Mouse (Mus musculus): ENCODE data around the gene Zdhhc22. TPM values are rescaled to one million over a fixed set of nuclear protein-coding genes. Genes with fewer than 3 reads are reported as not detected.

The Zdhhc22 gene
- 2.3 and 3.2 TPM in 2 replicates for polyA plus RNA-seq (2014; fragmentation: Nextera tagmentation; extraction: Ambion mirVana)

- no peaks in the 10 kb centered on the region for H3K9me3 ChIP-seq (ENCODE audit: control insufficient read depth, low read length)
- H3K9ac ChIP-seq (ENCODE audit: low read depth, low read length), result no peak within 1 kb of the TSS
- H3K27me3 ChIP-seq (replicated peaks; ENCODE audit: control insufficient read depth, insufficient read depth, low read length), result peaks cover 50% of the 10 kb centered on the region
- WGBS, result under 1% methylated on average over 23 of the region's 68 CpGs
- ATAC-seq (ENCODE audit: low read depth), result peak; percentile 81
- peak within 1 kb of the TSS; percentile 22 for H3K4me3 ChIP-seq (ENCODE audit: low read depth, low read length)
- H3K36me3 ChIP-seq (ENCODE audit: control insufficient read depth, insufficient read depth, low read length), result no peaks in the 10 kb centered on the region
- peak; percentile 45 for DNase-seq (ENCODE audit: low spot score)
- peaks cover 8% of the 10 kb centered on the region; the same call in 1 of the 2 replicates for H3K4me1 ChIP-seq (ENCODE audit: control insufficient read depth, insufficient read depth, low read length)
- peak within 1 kb of the TSS; percentile 47 for H3K4me2 ChIP-seq (ENCODE audit: low read depth, low read length)
- no peak within 1 kb of the TSS for H3K27ac ChIP-seq (replicated peaks; ENCODE audit: low read depth, low read length)
These were observed at the start of gene Zdhhc22 for GRCm38 (mm10) chr12:86989890-86990754. Gene Zdhhc22, minus strand, starts transcription at chr12:86990430.

GRCm38 (mm10) chr12:87036631-87037030 lies 46.4 kb upstream of the Zdhhc22 start:
- Histone ChIP-seq H3K9me3 (ENCODE audit: control insufficient read depth, low read length) (no peaks in the 10 kb centered on the region), H3K36me3 (ENCODE audit: control insufficient read depth, insufficient read depth, low read length) (no peaks in the 10 kb centered on the region), H3K4me3 (ENCODE audit: low read depth, low read length) (no peak overlapping the region), H3K27ac (replicated peaks; ENCODE audit: low read depth, low read length) (no peak overlapping the region), H3K4me1 (ENCODE audit: control insufficient read depth, insufficient read depth, low read length) (no peaks in the 10 kb centered on the region), H3K27me3 (replicated peaks; ENCODE audit: control insufficient read depth, insufficient read depth, low read length) (no peaks in the 10 kb centered on the region), H3K4me2 (ENCODE audit: low read depth, low read length) (no peak overlapping the region), H3K9ac (ENCODE audit: low read depth, low read length) (no peak overlapping the region)
- no peak for ATAC-seq (ENCODE audit: low read depth)
- DNase-seq (ENCODE audit: low spot score), result no peak
- WGBS, result 92% methylated on average over 7 of the region's 7 CpGs

- H3K27ac ChIP-seq (replicated peaks; ENCODE audit: low read depth, low read length), result no peak overlapping the region
- ATAC-seq (ENCODE audit: low read depth), result no peak
- no peak overlapping the region for H3K4me3 ChIP-seq (ENCODE audit: low read depth, low read length)
- 72% methylated on average over 5 of the region's 5 CpGs for WGBS
- no peak for DNase-seq (ENCODE audit: low spot score)
- H3K9me3 ChIP-seq (ENCODE audit: control insufficient read depth, low read length), result no peaks in the 10 kb centered on the region
- H3K27me3 ChIP-seq (replicated peaks; ENCODE audit: control insufficient read depth, insufficient read depth, low read length), result peaks cover 20% of the 10 kb centered on the region
- H3K9ac ChIP-seq (ENCODE audit: low read depth, low read length), result no peak overlapping the region
- H3K4me2 ChIP-seq (ENCODE audit: low read depth, low read length), result no peak overlapping the region
- no peaks in the 10 kb centered on the region for H3K36me3 ChIP-seq (ENCODE audit: control insufficient read depth, insufficient read depth, low read length)
- H3K4me1 ChIP-seq (ENCODE audit: control insufficient read depth, insufficient read depth, low read length), result no peaks in the 10 kb centered on the region
These were observed 41.0 kb upstream of the Zdhhc22 start for GRCm38 (mm10) chr12:87031163-87031763.

GRCm38 (mm10) chr12:87029251-87029976 lies 39.2 kb upstream of the Zdhhc22 start:
- H3K9me3 ChIP-seq (ENCODE audit: control insufficient read depth, low read length), result no peaks in the 10 kb centered on the region
- no peak overlapping the region for H3K27ac ChIP-seq (replicated peaks; ENCODE audit: low read depth, low read length)
- H3K27me3 ChIP-seq (replicated peaks; ENCODE audit: control insufficient read depth, insufficient read depth, low read length), result peaks cover 24% of the 10 kb centered on the region
- H3K4me3 ChIP-seq (ENCODE audit: low read depth, low read length), result no peak overlapping the region
- no peaks in the 10 kb centered on the region for H3K36me3 ChIP-seq (ENCODE audit: control insufficient read depth, insufficient read depth, low read length)
- H3K9ac ChIP-seq (ENCODE audit: low read depth, low read length), result no peak overlapping the region
- 66% methylated on average over 5 of the region's 5 CpGs for WGBS
- no peak overlapping the region for H3K4me2 ChIP-seq (ENCODE audit: low read depth, low read length)
- ATAC-seq (ENCODE audit: low read depth) (no peak), DNase-seq (ENCODE audit: low spot score) (no peak)
- H3K4me1 ChIP-seq (ENCODE audit: control insufficient read depth, insufficient read depth, low read length), result no peaks in the 10 kb centered on the region

GRCm38 (mm10) chr12:87028068-87028467 lies 37.8 kb upstream of the Zdhhc22 start:
- Histone ChIP-seq H3K27me3 (replicated peaks; ENCODE audit: control insufficient read depth, insufficient read depth, low read length) (peaks cover 24% of the 10 kb centered on the region), H3K4me3 (ENCODE audit: low read depth, low read length) (no peak overlapping the region), H3K9me3 (ENCODE audit: control insufficient read depth, low read length) (no peaks in the 10 kb centered on the region), H3K9ac (ENCODE audit: low read depth, low read length) (no peak overlapping the region), H3K36me3 (ENCODE audit: control insufficient read depth, insufficient read depth, low read length) (no peaks in the 10 kb centered on the region), H3K4me1 (ENCODE audit: control insufficient read depth, insufficient read depth, low read length) (no peaks in the 10 kb centered on the region), H3K4me2 (ENCODE audit: low read depth, low read length) (no peak overlapping the region), H3K27ac (replicated peaks; ENCODE audit: low read depth, low read length) (no peak overlapping the region)
- no peak for DNase-seq (ENCODE audit: low spot score)
- no peak for ATAC-seq (ENCODE audit: low read depth)
- WGBS, result 74% methylated on average over 2 of the region's 2 CpGs

GRCm38 (mm10) chr12:87027391-87027790 lies 37.2 kb upstream of the Zdhhc22 start:
- H3K27ac ChIP-seq (replicated peaks; ENCODE audit: low read depth, low read length), result no peak overlapping the region
- no peak for DNase-seq (ENCODE audit: low spot score)
- no peaks in the 10 kb centered on the region for H3K9me3 ChIP-seq (ENCODE audit: control insufficient read depth, low read length)
- no peak overlapping the region for H3K4me3 ChIP-seq (ENCODE audit: low read depth, low read length)
- no peak overlapping the region for H3K4me2 ChIP-seq (ENCODE audit: low read depth, low read length)
- no peaks in the 10 kb centered on the region for H3K36me3 ChIP-seq (ENCODE audit: control insufficient read depth, insufficient read depth, low read length)
- H3K27me3 ChIP-seq (replicated peaks; ENCODE audit: control insufficient read depth, insufficient read depth, low read length), result peaks cover 24% of the 10 kb centered on the region
- H3K9ac ChIP-seq (ENCODE audit: low read depth, low read length), result no peak overlapping the region
- no peaks in the 10 kb centered on the region for H3K4me1 ChIP-seq (ENCODE audit: control insufficient read depth, insufficient read depth, low read length)
- no peak for ATAC-seq (ENCODE audit: low read depth)
- 42% methylated on average over 5 of the region's 5 CpGs for WGBS

- H3K4me2 ChIP-seq (ENCODE audit: low read depth, low read length), result peak overlapping the region; percentile 47; the same call in 1 of the 2 replicates
- peak overlapping the region; percentile 20 for H3K4me3 ChIP-seq (ENCODE audit: low read depth, low read length)
- H3K27ac ChIP-seq (replicated peaks; ENCODE audit: low read depth, low read length), result no peak overlapping the region
- peaks cover 24% of the 10 kb centered on the region for H3K27me3 ChIP-seq (replicated peaks; ENCODE audit: control insufficient read depth, insufficient read depth, low read length)
- peak overlapping the region; percentile 22; the same call in 1 of the 2 replicates for H3K9ac ChIP-seq (ENCODE audit: low read depth, low read length)
- ATAC-seq (ENCODE audit: low read depth), result peak; percentile 22; the same call in 1 of the 2 replicates
- H3K9me3 ChIP-seq (ENCODE audit: control insufficient read depth, low read length), result no peaks in the 10 kb centered on the region
- no peaks in the 10 kb centered on the region for H3K4me1 ChIP-seq (ENCODE audit: control insufficient read depth, insufficient read depth, low read length)
- 21% methylated on average over 5 of the region's 8 CpGs for WGBS
- DNase-seq (ENCODE audit: low spot score), result no peak
- H3K36me3 ChIP-seq (ENCODE audit: control insufficient read depth, insufficient read depth, low read length), result no peaks in the 10 kb centered on the region
These were observed 36.6 kb upstream of the Zdhhc22 start for GRCm38 (mm10) chr12:87026871-87027240.

GRCm38 (mm10) chr12:87026109-87026870 lies 36.1 kb upstream of the Zdhhc22 start:
- DNase-seq (ENCODE audit: low spot score) (peak; percentile 22), ATAC-seq (ENCODE audit: low read depth) (peak; percentile 68; the same call in 1 of the 2 replicates)
- WGBS, result 5% methylated on average over 26 of the region's 30 CpGs
- Histone ChIP-seq H3K9ac (ENCODE audit: low read depth, low read length) (peak overlapping the region; percentile 22; the same call in 1 of the 2 replicates), H3K4me1 (ENCODE audit: control insufficient read depth, insufficient read depth, low read length) (no peaks in the 10 kb centered on the region), H3K27me3 (replicated peaks; ENCODE audit: control insufficient read depth, insufficient read depth, low read length) (peaks cover 24% of the 10 kb centered on the region), H3K4me2 (ENCODE audit: low read depth, low read length) (peak overlapping the region; percentile 47), H3K9me3 (ENCODE audit: control insufficient read depth, low read length) (no peaks in the 10 kb centered on the region), H3K27ac (replicated peaks; ENCODE audit: low read depth, low read length) (no peak overlapping the region), H3K36me3 (ENCODE audit: control insufficient read depth, insufficient read depth, low read length) (no peaks in the 10 kb centered on the region), H3K4me3 (ENCODE audit: low read depth, low read length) (peak overlapping the region; percentile 20)

All from embryonic facial prominence, embryonic 14.5 days (tissue).